Mouse (Mus musculus) mature B cell (primary cell): ENCODE results near the gene Ppl.

Source experiments
- in situ Hi-C: fragments of 300-500 bp; cut with MboI; formaldehyde crosslinking; loops from 2 replicates; pipeline ENCODE4 v1.14.3; 2019

The Ppl gene

DNA sequence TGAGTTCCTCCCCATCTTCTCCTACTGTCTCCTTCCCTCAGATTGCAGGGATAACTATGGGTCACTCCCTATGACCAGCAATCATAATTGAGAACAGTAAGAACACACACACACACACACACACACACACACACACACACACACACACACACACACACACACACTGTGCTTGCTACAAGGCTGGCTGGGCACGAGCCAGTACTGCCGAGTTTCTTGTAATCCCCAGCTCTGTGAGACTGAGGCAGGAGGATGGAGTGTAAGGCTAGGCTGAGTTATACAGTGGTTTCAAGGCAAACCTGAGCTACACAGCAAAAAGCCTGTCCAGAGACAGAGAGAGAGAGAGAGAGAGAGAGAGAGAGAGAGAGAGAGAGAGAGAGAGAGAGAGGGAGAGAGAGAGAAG lies 2.0 kb downstream of the Ppl start:
- in situ Hi-C loops = loop anchor here (10.0 kb wide), 1 partner anchor 145 kb away; no protein-coding TSS in a partner anchor

DNA sequence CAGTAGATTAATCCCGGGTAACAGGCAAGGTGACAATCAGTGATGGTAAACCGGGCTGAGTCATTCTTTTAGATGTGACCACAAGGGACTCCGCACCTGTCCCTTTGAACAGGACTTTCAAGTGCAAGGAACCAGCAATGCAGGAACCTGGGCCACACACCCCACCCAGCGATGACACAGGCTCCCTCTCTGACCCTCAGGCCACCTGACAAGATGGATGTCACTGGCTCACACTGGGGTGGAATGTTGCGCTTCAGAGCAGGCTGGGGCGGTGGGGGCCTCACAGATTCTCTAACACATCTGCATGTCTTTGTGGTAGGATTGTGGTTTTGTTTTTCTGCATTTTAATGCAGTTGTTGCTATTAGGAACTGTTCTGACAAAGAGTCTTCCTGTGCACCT lies 8.7 kb downstream of the Ppl start:
- in situ Hi-C loops = no loop called here

DNA sequence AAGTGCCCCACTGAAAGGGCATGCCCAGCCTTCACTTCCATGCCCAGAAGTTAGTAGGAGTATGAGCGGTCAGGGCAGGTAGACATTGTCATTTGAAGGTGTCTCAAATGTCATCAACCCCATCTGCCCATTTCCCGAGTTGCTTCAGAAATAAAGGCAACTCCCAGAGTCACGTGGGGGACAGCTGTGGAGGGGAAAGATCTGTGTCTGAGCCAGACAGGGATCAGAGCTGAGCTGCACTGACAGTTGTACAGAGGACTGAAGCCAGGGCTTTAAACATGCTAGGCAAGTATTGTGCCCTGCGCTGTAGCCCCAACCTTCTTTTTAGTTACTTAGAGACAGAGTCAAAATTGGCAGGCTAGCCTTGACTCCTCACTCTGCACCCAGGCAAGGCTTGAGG lies 12.4 kb downstream of the Ppl start:
- in situ Hi-C loops = no loop called here

DNA sequence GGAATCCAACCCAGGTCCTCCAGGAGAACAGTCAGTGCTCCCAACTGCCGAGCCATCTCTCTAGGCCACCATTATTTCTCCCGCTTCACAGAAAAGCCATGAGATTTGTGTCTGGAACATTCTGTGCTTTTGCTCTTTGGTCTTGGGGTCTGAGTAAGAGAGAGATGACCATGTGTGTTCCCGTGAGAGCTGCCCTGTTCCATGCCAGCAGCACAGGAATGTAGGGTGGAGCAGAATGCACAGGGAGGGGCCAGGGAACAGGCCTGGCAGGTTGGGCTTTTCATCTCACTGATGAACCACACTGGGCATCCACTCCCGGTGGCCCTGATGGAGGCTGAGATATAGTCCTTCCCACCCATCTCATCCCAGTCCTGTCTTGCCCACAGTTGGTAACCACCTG lies 12.8 kb downstream of the Ppl start:
- in situ Hi-C loops = no loop called here

DNA sequence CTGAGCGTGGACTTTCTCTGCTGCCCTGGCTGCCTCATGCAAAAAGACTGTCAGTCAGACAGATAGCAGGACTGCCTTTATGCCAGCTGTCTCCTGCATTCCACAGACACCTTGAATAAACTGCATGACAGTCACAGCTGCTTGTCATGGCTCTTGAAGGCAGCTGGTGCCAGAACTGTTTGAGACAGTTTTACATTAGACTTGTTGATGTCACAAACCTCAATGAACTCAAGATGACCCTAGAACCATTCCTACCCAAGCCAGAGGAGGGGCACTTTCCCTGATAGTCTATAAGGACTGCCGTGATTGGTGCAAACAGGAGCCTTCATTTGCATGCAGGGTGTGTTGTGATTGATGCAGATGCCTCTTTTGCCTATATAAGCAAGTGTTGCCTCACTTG lies 18.6 kb downstream of the Ppl start:
- in situ Hi-C loops = no loop called here

DNA sequence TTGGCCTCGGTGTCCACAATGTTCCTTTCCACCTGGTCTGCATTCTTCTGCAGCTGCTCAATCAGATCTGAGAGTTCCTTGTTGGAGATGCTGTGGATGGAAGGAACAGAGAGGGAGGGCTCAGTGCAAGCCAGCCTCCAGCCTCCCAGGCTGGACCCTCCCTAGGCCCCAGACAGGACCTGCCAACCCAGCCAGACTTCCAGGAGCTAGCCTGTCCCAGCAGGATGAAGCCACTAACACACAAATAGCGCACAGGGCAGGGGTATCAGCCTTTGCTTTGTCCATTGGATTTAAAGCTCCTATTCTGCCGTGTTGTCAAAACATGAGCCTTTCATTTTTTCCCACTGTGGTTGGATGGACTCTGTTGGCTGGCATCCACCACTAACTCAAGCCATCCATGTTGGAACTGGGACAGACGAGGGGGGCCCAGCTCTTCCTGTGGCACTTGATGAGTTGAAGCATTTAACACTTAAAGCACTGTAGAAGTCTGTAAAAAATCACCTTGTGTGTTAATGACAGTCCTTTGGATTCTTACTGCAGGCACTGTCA lies 19.1 kb downstream of the Ppl start:
- in situ Hi-C loops = no loop called here

DNA sequence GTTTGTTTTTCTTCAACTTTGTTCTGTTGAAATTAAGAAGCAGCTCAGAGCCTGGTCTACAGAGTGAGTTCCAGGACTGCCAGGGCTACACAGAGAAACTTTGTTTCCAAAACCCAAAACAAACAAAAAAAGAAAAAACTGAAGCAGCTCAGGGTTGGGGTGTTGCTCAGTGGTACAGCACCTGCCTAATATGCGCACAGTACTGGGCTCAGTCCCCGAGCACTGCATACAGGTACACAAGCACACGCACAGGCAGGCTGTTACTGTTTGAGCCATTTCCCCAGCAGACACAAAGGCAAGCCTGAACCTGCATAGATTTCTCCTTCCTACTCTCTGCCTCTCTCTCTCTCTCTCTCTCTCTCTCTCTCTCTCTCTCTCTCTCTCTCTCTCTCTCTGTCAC lies 21.2 kb downstream of the Ppl start:
- in situ Hi-C loops = no loop called here

DNA sequence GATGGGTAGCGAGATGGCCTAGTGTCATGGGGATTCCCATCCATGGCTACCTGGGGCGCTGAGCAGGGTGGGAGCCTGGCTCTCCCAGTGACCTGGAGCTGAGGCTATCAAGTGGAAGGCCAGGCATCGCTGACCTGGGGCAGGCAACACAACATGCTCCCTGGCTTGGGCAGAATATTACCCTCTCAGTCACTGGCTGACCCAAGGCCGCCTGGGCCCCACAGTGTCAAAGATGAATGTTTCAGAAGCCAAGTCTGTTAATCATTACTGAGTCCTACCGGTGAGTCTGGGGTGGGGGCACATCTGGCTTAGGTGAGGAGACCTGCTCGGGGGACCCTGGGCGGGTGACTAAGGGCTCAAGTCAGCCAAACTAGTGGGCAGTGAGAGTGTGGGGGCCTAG lies 22.3 kb downstream of the Ppl start:
- in situ Hi-C loops = no loop called here

DNA sequence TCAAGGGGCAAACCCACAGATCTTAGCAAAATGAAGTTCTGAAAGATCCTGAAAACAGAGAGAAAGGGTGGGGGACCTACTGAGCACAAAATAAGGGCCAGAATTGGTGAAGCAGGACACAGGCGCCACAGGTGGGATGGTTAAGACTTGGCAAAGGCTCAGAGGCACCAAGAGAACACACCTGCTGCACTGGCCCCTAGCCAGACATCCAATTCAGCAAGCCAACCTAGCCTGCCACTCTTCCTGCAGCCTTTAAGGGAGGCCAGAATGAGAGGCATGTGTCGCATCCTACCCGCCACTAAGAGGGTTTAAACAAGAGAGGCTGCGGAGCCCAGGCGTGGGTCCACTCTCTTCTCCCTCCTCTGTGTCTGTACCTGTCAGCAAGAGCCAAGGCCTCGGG lies 31.2 kb downstream of the Ppl start:
- in situ Hi-C loops = no loop called here

DNA sequence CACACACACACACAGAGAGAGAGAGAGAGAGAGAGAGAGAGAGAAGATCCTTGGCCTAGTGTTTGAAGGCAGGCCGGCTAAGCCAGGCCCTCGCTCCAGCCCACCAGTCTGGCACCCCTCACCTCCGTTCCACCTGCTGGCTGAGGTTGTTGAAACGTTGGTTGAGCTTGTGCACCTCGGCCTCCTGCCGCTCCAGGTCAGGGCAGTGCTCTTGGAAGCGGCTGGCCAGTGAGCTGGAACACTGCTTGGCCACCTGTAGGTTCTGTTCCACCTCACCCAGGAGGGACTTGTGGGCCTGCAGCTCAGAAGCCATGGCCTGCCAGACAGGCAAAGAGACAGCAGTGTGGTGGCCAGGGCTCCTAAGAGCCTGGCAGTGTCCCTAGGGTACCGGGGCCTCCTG lies 35.7 kb downstream of the Ppl start:
- in situ Hi-C loops = no loop called here

DNA sequence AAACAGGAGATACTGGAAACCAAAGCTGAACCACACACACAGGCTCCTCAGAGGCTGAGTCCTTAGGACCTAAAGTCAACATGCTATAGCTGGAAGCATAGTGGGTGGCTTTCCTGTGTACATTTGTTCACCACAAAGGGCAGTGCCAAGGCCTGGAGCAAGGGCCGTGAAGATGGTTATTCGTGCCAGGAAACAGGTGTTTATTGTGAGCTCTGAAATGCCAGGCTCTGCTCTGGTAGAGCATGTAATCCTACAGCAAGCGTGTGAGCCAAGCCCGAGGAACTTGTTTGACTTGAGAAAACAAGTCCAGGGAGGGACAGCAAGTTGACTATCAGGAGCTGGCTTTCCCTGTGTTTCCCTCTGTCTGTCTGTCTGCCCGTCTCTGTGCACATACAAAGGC lies 38.9 kb downstream of the Ppl start:
- in situ Hi-C loops = no loop called here

DNA sequence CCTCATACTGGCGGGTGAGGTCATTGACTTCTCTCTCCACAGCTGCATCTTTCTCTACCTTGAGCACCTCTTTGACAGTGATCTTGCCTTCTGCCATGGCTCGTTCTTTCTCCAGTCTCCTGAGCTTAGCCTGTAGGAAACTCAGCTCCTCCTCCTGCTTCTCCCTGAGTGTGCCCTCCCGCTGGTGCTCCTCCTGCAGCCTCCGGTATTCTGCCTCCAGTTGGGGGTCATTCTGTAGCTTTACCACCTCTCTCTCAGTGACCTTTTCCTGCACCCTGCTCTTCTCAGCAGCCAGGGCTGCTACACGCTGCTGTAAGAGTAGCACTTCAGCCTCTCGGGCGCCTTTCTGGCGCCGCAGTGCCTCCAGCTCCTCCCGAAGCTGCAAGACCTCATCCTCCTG lies 43.2 kb downstream of the Ppl start:
- in situ Hi-C loops = no loop called here

DNA sequence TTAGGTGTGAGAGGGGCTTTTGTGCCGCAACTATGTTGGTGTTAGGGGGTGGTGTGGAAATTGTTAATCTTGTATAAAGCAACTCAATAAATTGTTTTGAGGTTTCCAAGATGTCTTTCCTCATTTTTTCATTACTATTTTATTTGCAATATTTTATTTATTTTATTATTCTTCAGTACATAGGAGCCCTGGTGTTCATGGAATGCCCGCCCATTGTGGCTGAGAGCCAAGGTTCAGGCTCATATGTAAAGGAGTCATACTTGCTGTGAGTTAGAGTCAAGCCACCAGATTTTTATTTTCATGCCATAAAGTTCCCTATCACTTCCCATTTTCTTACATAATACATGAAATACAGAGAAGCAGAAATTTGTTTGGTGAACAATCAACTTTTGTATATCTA lies 46.0 kb downstream of the Ppl start:
- in situ Hi-C loops = no loop called here

DNA sequence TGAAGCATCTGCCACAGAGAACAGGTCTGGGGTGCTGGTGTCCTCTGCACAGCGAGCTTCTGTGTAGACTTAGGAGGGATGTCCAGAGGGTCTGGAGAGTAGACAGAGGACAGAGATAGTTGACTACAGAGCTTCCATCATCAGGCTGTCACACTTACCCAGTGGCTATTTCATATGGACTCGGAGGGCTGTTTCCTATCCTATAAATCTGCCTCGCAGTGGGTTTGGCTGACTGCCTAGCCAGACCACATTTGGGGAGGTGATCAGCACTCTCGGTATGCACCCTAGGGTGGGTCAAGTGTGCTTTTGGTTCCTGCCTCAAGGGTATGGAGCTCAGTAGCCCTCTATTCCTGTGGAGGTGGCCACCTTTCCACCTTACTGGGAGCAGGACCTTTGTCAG lies 47.0 kb downstream of the Ppl start:
- in situ Hi-C loops = no loop called here

DNA sequence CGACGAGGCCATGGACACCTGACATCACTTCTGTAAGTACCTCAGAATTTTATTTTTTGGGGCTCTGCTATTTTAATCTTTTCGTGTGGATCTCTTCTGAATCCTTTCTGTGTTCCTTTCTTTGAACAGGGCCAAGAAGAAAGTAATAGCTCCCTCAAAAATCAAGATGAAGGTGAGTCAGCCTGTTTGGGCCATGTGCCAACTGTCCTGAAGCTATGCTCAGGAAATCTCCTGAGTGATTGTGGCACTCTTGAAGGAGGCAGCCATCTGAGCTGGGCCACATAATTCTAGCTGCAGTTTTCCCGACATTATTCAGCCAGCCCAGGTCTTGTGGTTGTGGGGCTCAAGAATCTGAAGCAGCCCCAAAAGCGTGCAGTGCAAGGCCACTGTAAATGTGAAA lies 57.9 kb downstream of the Ppl start:
- in situ Hi-C loops = no loop called here

DNA sequence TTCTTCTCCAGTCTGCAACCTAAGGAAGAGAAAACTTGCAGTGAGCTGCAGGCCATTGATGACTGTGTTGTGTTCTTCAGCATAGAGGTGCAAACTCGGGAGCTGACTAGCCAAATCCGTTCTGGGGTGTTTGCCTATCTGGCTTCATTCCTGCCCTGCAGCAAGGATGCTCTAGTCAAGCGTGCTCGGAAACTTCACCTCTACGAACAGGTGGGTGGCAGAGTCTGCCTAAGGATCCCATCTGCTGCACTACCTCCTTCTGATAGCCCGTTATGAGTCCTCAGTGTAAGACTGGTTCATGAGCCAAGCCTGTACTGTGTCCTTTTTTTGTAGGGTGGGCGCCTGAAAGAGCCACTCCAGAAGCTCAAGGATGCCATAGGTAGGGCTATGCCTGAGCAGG lies 60.2 kb downstream of the Ppl start:
- in situ Hi-C loops = no loop called here

DNA sequence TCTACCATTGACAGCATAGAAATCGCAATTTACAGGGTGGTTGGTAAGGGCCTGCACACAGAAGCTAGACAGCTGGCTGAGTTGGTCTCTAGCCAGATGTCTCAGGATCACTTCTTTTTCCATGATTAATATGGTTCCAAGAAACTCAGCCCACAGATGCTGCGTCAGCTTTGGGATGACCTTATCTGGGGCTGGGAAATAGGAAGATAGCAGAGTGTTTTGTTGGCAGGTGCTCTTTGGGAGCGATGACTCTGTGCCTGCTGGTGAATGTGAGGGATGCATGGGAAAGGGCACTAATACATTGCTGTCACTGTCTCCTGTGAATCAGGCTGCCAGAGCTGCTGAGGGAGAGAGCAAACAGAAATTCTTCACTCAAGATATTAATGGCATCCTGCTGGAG lies 61.9 kb downstream of the Ppl start:
- in situ Hi-C loops = no loop called here

DNA sequence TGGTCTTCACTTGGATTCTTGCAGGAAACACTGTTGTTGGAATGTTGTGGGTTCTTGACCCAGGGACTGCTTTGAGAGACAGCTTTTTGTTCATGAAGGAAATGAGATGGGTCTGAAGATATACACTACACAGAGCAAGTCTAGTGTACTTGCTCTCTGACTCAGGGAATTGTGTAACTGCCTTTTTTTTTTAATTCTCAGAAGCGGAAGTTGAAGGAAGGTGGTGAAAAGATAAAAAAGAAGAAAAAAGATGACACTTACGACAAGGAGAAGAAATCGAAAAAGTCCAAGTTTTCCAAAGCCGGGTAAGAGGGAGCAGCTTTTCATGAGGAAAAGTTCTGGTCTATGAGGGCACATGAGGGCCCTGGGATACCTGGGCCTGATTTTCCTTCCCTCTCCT lies 68.7 kb downstream of the Ppl start:
- in situ Hi-C loops = no loop called here

DNA sequence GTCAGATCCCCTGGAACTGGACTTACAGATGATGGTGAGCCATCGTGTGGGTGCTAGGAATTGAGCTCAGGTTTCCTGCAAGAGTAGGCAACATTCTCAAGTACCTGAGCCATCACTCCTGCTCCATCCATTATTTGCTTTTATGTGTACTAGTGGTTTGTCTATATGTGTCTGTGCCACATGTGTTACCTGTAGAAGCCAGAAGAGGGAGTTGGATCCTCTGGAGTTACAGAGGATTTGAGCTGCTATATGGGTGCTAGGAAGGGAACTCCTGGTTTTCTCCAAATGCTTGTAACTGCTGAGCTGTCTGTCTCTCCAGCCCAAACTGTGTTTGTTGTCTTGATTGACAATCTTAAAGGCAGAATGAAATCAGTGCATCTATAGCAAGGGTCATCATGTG lies 74.1 kb downstream of the Ppl start:
- in situ Hi-C loops = no loop called here

DNA sequence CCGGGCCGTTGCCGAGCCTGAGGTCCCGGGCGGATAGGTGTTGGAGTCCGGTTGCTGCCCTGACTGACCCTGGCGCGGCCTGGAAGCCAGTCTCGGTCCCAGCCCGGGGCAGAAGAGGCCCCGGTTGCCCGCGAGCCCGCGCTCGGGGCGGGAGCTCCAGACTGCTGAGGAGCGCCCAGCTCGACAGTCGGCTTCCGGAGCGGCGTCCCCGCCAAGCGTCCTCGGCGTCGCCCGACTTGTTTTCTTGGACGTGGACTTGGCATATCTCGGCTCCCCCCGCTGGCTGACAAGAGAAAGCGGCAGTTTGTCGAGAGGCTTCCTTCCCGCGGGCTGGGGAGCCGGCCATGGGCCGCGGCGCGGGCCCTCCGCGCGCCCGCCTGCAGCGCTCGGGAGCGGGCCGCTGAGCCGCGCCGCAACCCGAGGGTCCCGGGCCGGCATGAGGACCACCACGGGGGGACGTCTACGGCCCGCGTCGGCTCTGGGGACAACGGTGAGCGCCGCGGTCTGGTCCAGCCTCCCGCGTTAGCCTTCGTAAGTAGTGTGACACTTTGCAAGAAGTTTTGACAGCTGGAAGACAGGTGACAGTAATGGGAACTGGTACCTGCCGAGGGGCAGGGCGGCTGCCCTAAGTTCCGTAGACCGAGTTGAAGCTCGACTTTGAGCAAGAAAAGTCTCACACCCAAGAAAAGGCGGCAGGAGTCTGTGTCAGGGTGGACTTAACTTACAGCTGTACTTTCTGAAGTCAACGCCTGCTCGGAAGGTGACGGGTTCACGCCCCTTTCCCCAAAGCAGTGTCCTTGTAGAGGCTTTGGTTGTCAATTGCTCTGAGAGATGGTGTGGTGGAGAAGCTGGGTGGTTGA lies 81.7 kb downstream of the Ppl start:
- in situ Hi-C loops = no loop called here

DNA sequence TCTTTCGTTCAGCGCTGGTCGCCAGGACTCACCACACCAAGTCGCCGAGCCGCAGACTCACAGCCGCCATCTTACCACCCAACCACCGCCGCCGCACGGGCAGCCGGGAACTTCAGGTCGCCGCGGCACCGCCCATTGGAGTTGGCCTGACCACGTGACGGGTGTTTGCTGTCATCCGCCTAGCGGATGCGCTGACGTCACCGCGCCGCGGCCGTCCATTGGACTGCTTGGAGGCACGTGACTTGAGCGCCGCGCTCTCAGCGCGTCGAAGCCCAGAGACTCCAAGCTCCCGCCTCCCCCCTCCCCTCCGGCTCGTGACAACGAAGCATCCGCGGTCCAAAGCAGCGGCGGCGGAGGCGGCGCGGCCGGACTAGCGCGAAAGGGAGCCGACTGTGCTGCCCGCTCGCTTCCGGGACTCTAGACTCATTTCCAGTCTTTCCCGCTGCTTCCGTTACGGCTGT lies 82.4 kb downstream of the Ppl start, which contains the start of the genes Glyr1 and Ubn1:
Gene Glyr1 (minus strand): TSS at position 90 of the 461 bp plus-strand sequence.
Gene Ubn1 (plus strand): TSS at position 284 of the 461 bp plus-strand sequence.
- in situ Hi-C loops = no loop called here

DNA sequence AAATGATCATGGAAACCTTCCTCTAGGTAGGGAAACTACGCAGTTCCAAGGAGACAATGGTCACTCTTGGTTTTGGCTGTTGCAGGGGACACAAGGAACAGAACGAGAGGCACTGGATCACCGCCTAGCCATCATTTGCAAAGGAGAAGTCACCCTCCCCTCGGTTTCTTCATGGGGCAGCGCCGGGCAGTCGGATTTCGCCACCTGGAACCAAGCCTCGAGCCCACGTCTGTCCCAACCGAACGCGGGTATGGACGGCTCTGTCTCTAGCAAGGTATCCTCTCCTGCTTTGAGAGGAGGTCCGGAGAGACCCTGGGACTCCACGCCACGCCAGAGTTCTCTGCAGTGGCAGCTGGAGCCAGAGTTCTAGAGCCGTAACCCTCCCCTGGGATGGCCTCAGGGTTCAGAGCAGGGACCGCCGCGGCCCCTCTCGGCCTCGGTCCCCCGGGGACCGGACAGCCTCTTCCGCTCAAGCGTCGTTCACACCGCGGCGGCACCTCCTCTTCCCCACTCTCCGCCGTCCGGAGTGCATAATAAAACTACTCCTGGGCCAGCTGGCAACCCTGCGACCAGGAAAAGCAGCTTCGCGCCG lies 82.9 kb downstream of the Ppl start:
- in situ Hi-C loops = no loop called here

DNA sequence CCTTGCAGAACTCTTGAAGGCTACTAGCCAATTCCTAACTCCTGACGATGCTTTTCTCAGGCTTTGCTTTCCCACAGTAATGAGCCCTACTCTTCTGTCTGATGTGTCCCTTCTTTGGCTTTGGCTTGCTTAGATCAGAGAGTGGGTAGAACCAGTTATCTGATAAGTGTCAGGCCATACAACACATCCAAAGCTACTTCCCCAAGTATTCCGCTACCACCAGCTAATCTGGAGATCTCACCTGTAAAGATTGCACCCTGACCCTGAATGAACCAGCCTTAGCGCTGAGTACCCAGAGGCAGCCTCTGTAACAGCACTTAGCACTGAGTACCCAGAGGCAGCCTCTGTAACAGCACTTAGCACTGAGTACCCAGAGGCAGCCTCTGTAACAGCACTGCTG lies 86.9 kb downstream of the Ppl start:
- in situ Hi-C loops = no loop called here
